Mouse (Mus musculus): ENCODE data around the gene Suds3.

- TF ChIP-seq CTCF (IDR thresholded peaks at IDR 0.05; ENCODE audit: low read depth) (no peak), EP300 (IDR thresholded peaks at IDR 0.05; ENCODE audit: low read depth) (no peak)
Observed at GRCm38 (mm10) chr5:117139822-117140221, 23.9 kb upstream of the Suds3 start.
